Mouse (Mus musculus) layer of hippocampus, adult 9-10 months (tissue): ENCODE measurements at regions not wholly inside any gene's neighbourhood (a gene's known extent, or its start where the extent isn't known, plus 50 kb on each side); places are given as distances from the start of the nearest gene placed in this dataset.

Experiments used
- DNase-seq: peaks from one replicate; pipeline ENCODE4 v3.0.0; 2022; ENCODE audit warnings: low spot score

- no peak for DNase-seq
These were observed 64.8 kb downstream of the Dnajb9 start for GRCm38 (mm10) chr12:44145321-44145720.

- no peak for DNase-seq
These were observed 71.1 kb downstream of the Dnajb9 start for GRCm38 (mm10) chr12:44139026-44139425.

GRCm38 (mm10) chr12:44128874-44129273 is 81.3 kb downstream of the Dnajb9 start:
- DNase-seq: no peak

GRCm38 (mm10) chr12:44105085-44105484 is 105.0 kb downstream of the Dnajb9 start:
- peak; percentile 27 for DNase-seq

- no peak for DNase-seq
These were observed 110.9 kb downstream of the Dnajb9 start for GRCm38 (mm10) chr12:44099188-44099587.

GRCm38 (mm10) chr12:44071766-44072165 is 138.4 kb downstream of the Dnajb9 start:
- no peak for DNase-seq

GRCm38 (mm10) chr12:44056493-44057163 is 153.5 kb downstream of the Dnajb9 start:
- no peak for DNase-seq

- DNase-seq: no peak
These were observed 164.3 kb downstream of the Dnajb9 start for GRCm38 (mm10) chr12:44045806-44046205.

GRCm38 (mm10) chr12:44044388-44045105 is 165.6 kb downstream of the Dnajb9 start:
- DNase-seq: no peak

- DNase-seq: no peak
These were observed 203.3 kb downstream of the Dnajb9 start for GRCm38 (mm10) chr12:44006795-44007194.

GRCm38 (mm10) chr12:43983548-43983947 is 226.6 kb downstream of the Dnajb9 start:
- no peak for DNase-seq

- DNase-seq: no peak
These were observed 246.2 kb downstream of the Dnajb9 start for GRCm38 (mm10) chr12:43963973-43964372.

- no peak for DNase-seq
These were observed 247.5 kb downstream of the Dnajb9 start for GRCm38 (mm10) chr12:43962551-43963120.

- DNase-seq: no peak
These were observed 285.9 kb downstream of the Dnajb9 start for GRCm38 (mm10) chr12:43924228-43924627.

GRCm38 (mm10) chr12:43920396-43920795 is 289.7 kb downstream of the Dnajb9 start:
- DNase-seq: no peak

- no peak for DNase-seq
These were observed 291.0 kb downstream of the Dnajb9 start for GRCm38 (mm10) chr12:43919114-43919513.

- no peak for DNase-seq
These were observed 293.3 kb downstream of the Dnajb9 start for GRCm38 (mm10) chr12:43916779-43917178.

- no peak for DNase-seq
These were observed 310.9 kb downstream of the Dnajb9 start for GRCm38 (mm10) chr12:43899273-43899672.

- no peak for DNase-seq
These were observed 324.5 kb downstream of the Dnajb9 start for GRCm38 (mm10) chr12:43885596-43885995.

GRCm38 (mm10) chr12:43860479-43860878 is 349.6 kb downstream of the Dnajb9 start:
- DNase-seq: no peak

- DNase-seq: no peak
These were observed 353.8 kb downstream of the Dnajb9 start for GRCm38 (mm10) chr12:43856370-43856769.

- no peak for DNase-seq
These were observed 357.9 kb downstream of the Dnajb9 start for GRCm38 (mm10) chr12:43852246-43852645.
